Mouse (Mus musculus) erythroblast, embryonic 14.5 days (primary cell): ENCODE data around the gene Ddx41. TPM values are rescaled to one million over a fixed set of nuclear protein-coding genes. Genes with fewer than 3 reads are reported as not detected.

Experiments
- H3K27me3 ChIP-seq: 2 replicates; pipeline ENCODE4 v1.6.1; 2012; ENCODE audit warnings: inconsistent platforms; ENCODE audit not compliant: control insufficient read depth
- H3K36me3 ChIP-seq: 2 replicates; pipeline ENCODE4 v1.6.1; 2012; ENCODE audit warnings: mild to moderate bottlenecking, inconsistent platforms; ENCODE audit not compliant: control insufficient read depth
- H3K4me1 ChIP-seq: 2 replicates; pipeline ENCODE4 v1.6.1; 2012; ENCODE audit warnings: inconsistent platforms; ENCODE audit not compliant: control insufficient read depth
- H3K4me3 ChIP-seq: replicated peaks from 2 replicates; pipeline ENCODE3; 2012; ENCODE audit warnings: moderate library complexity, mild to moderate bottlenecking, inconsistent platforms
- H3K9me3 ChIP-seq: 2 replicates; pipeline ENCODE4 v1.6.1; 2012; ENCODE audit warnings: low read length, inconsistent platforms, mixed read lengths; ENCODE audit not compliant: control insufficient read depth
- GATA1 ChIP-seq: IDR thresholded peaks from 2 replicates; pipeline ENCODE4 v1.6.1; 2012; ENCODE audit warnings: low read length, inconsistent platforms, mixed read lengths
- TAL1 ChIP-seq: IDR thresholded peaks from 3 replicates; pipeline ENCODE4 v1.6.1; 2012; ENCODE audit warnings: low read length, inconsistent platforms, mixed read lengths
- polyA plus RNA-seq: library from polyadenylated mRNA; stranded (reverse); fragments of >175 nt; gene quantifications from 2 replicates; pipeline ENCODE4 v1.2.3, GENCODE M21; 2012

The Ddx41 gene
- polyA plus RNA-seq, 1 experiment: 5.2 TPM

- Histone ChIP-seq H3K4me1 (peaks cover 22% of the 10 kb centered on the region), H3K27me3 (no peaks in the 10 kb centered on the region), H3K9me3 (no peaks in the 10 kb centered on the region), H3K36me3 (peaks cover 95% of the 10 kb centered on the region), H3K4me3 (no peak overlapping the region)
- TF ChIP-seq TAL1 (no peak), GATA1 (no peak)
Observed at GRCm38 (mm10) chr13:55548426-55548825, 12.0 kb upstream of the Ddx41 start.

- Histone ChIP-seq H3K4me3 (no peak overlapping the region), H3K4me1 (peaks cover 22% of the 10 kb centered on the region), H3K36me3 (peaks cover 95% of the 10 kb centered on the region), H3K27me3 (no peaks in the 10 kb centered on the region), H3K9me3 (no peaks in the 10 kb centered on the region)
- TF ChIP-seq TAL1: no peak
- no peak for TF ChIP-seq GATA1
Observed at GRCm38 (mm10) chr13:55547916-55548315, 11.5 kb upstream of the Ddx41 start.

GRCm38 (mm10) chr13:55544792-55545191, 8.3 kb upstream of the Ddx41 start:
- TF ChIP-seq GATA1: no peak
- peak; percentile 72 for TF ChIP-seq TAL1
- peaks cover 99% of the 10 kb centered on the region for H3K36me3 ChIP-seq
- H3K9me3 ChIP-seq: no peaks in the 10 kb centered on the region
- H3K4me3 ChIP-seq: no peak overlapping the region
- H3K27me3 ChIP-seq: no peaks in the 10 kb centered on the region
- H3K4me1 ChIP-seq: peaks cover 36% of the 10 kb centered on the region

- peaks cover 99% of the 10 kb centered on the region for H3K36me3 ChIP-seq
- no peaks in the 10 kb centered on the region for H3K9me3 ChIP-seq
- H3K4me1 ChIP-seq: peaks cover 36% of the 10 kb centered on the region
- no peak for TF ChIP-seq GATA1
- TF ChIP-seq TAL1: no peak
- H3K4me3 ChIP-seq: no peak overlapping the region
- H3K27me3 ChIP-seq: no peaks in the 10 kb centered on the region
Observed at GRCm38 (mm10) chr13:55543447-55543846, 7.0 kb upstream of the Ddx41 start.

- H3K36me3 ChIP-seq: peaks cover 99% of the 10 kb centered on the region
- H3K4me3 ChIP-seq: no peak overlapping the region
- no peaks in the 10 kb centered on the region for H3K9me3 ChIP-seq
- H3K27me3 ChIP-seq: no peaks in the 10 kb centered on the region
- TF ChIP-seq GATA1 (no peak), TAL1 (no peak)
- H3K4me1 ChIP-seq: peaks cover 36% of the 10 kb centered on the region
Observed at GRCm38 (mm10) chr13:55542891-55543290, 6.4 kb upstream of the Ddx41 start.

- Histone ChIP-seq H3K36me3 (peaks cover 82% of the 10 kb centered on the region), H3K27me3 (no peaks in the 10 kb centered on the region), H3K4me3 (no peak overlapping the region), H3K9me3 (no peaks in the 10 kb centered on the region), H3K4me1 (peaks cover 49% of the 10 kb centered on the region)
- TF ChIP-seq GATA1 (no peak), TAL1 (no peak)
Observed at GRCm38 (mm10) chr13:55540933-55541332, 4.5 kb upstream of the Ddx41 start.

- no peak for TF ChIP-seq GATA1
- no peak for TF ChIP-seq TAL1
- H3K27me3 ChIP-seq: no peaks in the 10 kb centered on the region
- H3K9me3 ChIP-seq: no peaks in the 10 kb centered on the region
- peak overlapping the region; percentile 80 for H3K4me3 ChIP-seq
- peaks cover 37% of the 10 kb centered on the region for H3K4me1 ChIP-seq
- peaks cover 75% of the 10 kb centered on the region for H3K36me3 ChIP-seq
Observed at GRCm38 (mm10) chr13:55535796-55536193, 663 bp downstream of the Ddx41 start.

- H3K36me3 ChIP-seq: peaks cover 75% of the 10 kb centered on the region
- H3K27me3 ChIP-seq: no peaks in the 10 kb centered on the region
- peaks cover 31% of the 10 kb centered on the region for H3K4me1 ChIP-seq
- no peaks in the 10 kb centered on the region for H3K9me3 ChIP-seq
- TF ChIP-seq TAL1 (no peak), GATA1 (no peak)
- H3K4me3 ChIP-seq: peak overlapping the region; percentile 80
Observed at GRCm38 (mm10) chr13:55535191-55535590, 1.3 kb downstream of the Ddx41 start.

GRCm38 (mm10) chr13:55529198-55529915, 7.1 kb downstream of the Ddx41 start, which contains the start of gene Dok3:
Gene Dok3 (minus strand): TSS chr13:55529296.
- no peak within 1 kb of the TSS for H3K4me3 ChIP-seq
- H3K9me3 ChIP-seq: no peaks in the 10 kb centered on the region
- H3K4me1 ChIP-seq: peaks cover 33% of the 10 kb centered on the region
- peaks cover 52% of the 10 kb centered on the region for H3K36me3 ChIP-seq
- no peaks in the 10 kb centered on the region for H3K27me3 ChIP-seq
- TF ChIP-seq GATA1 (no peak), TAL1 (no peak)
